Mouse (Mus musculus) limb, embryonic 15.5 days (tissue): ENCODE results near the gene Mfap4. TPM values are rescaled to one million over a fixed set of nuclear protein-coding genes. Genes with fewer than 3 reads are reported as not detected.

Experiments used
- ATAC-seq: fragments of 200-750 bp; cut with Nextera tagmentation; 2 replicates; pipeline ENCODE4 v1.8.0; 2017; ENCODE audit warnings: low read depth, moderate TSS enrichment; ENCODE audit not compliant: insufficient number of reproducible peaks, low FRiP score, low TSS enrichment
- H3K27ac ChIP-seq: fragments of 300-500 bp; sonication (generic); 2 replicates; pipeline ENCODE4 v1.5.1; 2015; ENCODE audit warnings: moderate library complexity, mild to moderate bottlenecking, inconsistent platforms
- H3K27me3 ChIP-seq: fragments of 300-500 bp; sonication (generic); 2 replicates; pipeline ENCODE4 v1.6.1; 2015; ENCODE audit warnings: inconsistent platforms
- H3K36me3 ChIP-seq: fragments of 300-500 bp; sonication (generic); 2 replicates; pipeline ENCODE4 v1.6.1; 2015; ENCODE audit warnings: inconsistent platforms
- H3K4me1 ChIP-seq: fragments of 300-500 bp; sonication (generic); 2 replicates; pipeline ENCODE4 v1.6.1; 2015; ENCODE audit warnings: inconsistent platforms
- H3K4me2 ChIP-seq: fragments of 300-500 bp; sonication (generic); 2 replicates; pipeline ENCODE4 v1.6.1; 2015; ENCODE audit warnings: mild to moderate bottlenecking, inconsistent platforms
- H3K4me3 ChIP-seq: fragments of 300-500 bp; sonication (generic); 2 replicates; pipeline ENCODE4 v1.5.1; 2015; ENCODE audit warnings: mild to moderate bottlenecking, inconsistent platforms
- H3K9ac ChIP-seq: fragments of 300-500 bp; sonication (generic); 2 replicates; pipeline ENCODE4 v1.6.1; 2015; ENCODE audit warnings: inconsistent platforms
- H3K9me3 ChIP-seq: fragments of 300-500 bp; sonication (generic); 2 replicates; pipeline ENCODE4 v1.6.1; 2016; ENCODE audit warnings: inconsistent platforms
- WGBS: fragments of 180-500 bp; shearing (Covaris S2); methylation state at CpG from one replicate; pipeline ENCODE4 v1.1.7; 2015; 5-methylcytosine and 5-hydroxymethylcytosine counted together
- polyA plus RNA-seq: library from polyadenylated mRNA; unstranded; fragments of >200 nt; fragmentation: Nextera tagmentation; extraction: Ambion mirVana; gene quantifications from 2 replicates; pipeline ENCODE4 v1.2.1, GENCODE M21; 2015

The Mfap4 gene
- polyA plus RNA-seq, 1 experiment from 2014 or later = 540 TPM

GRCm38 (mm10) chr11:61465422-61465821 lies 19.8 kb upstream of the Mfap4 start:
- peaks cover 7% of the 10 kb centered on the region for H3K4me1 ChIP-seq
- H3K27me3 ChIP-seq = no peaks in the 10 kb centered on the region
- no peak overlapping the region for H3K4me2 ChIP-seq
- no peak for ATAC-seq
- 60% methylated on average over 4 of the region's 4 CpGs for WGBS
- H3K27ac ChIP-seq = no peak overlapping the region
- no peaks in the 10 kb centered on the region for H3K9me3 ChIP-seq
- H3K36me3 ChIP-seq = no peaks in the 10 kb centered on the region
- no peak overlapping the region for H3K4me3 ChIP-seq
- no peak overlapping the region for H3K9ac ChIP-seq

- H3K9me3 ChIP-seq = no peaks in the 10 kb centered on the region
- no peak overlapping the region for H3K27ac ChIP-seq
- H3K4me3 ChIP-seq = no peak overlapping the region
- no peak overlapping the region for H3K9ac ChIP-seq
- no peak for ATAC-seq
- WGBS = 85% methylated on average over 4 of the region's 4 CpGs
- H3K4me1 ChIP-seq = peaks cover 7% of the 10 kb centered on the region
- H3K36me3 ChIP-seq = no peaks in the 10 kb centered on the region
- H3K27me3 ChIP-seq = no peaks in the 10 kb centered on the region
- no peak overlapping the region for H3K4me2 ChIP-seq
These were observed 16.7 kb upstream of the Mfap4 start for GRCm38 (mm10) chr11:61468534-61468933.

GRCm38 (mm10) chr11:61469317-61469917 lies 15.8 kb upstream of the Mfap4 start:
- H3K36me3 ChIP-seq = no peaks in the 10 kb centered on the region
- no peak overlapping the region for H3K27ac ChIP-seq
- H3K9ac ChIP-seq = no peak overlapping the region
- H3K27me3 ChIP-seq = no peaks in the 10 kb centered on the region
- WGBS = 57% methylated on average over 7 of the region's 7 CpGs
- peaks cover 7% of the 10 kb centered on the region for H3K4me1 ChIP-seq
- no peak overlapping the region for H3K4me2 ChIP-seq
- H3K4me3 ChIP-seq = no peak overlapping the region
- ATAC-seq = no peak
- no peaks in the 10 kb centered on the region for H3K9me3 ChIP-seq

GRCm38 (mm10) chr11:61470880-61471279 lies 14.4 kb upstream of the Mfap4 start:
- Histone ChIP-seq H3K27ac (no peak overlapping the region), H3K4me2 (no peak overlapping the region), H3K4me1 (no peaks in the 10 kb centered on the region), H3K27me3 (no peaks in the 10 kb centered on the region), H3K9me3 (no peaks in the 10 kb centered on the region), H3K9ac (no peak overlapping the region), H3K4me3 (no peak overlapping the region), H3K36me3 (no peaks in the 10 kb centered on the region)
- ATAC-seq = no peak

GRCm38 (mm10) chr11:61473630-61474029 lies 11.6 kb upstream of the Mfap4 start:
- Histone ChIP-seq H3K4me1 (peaks cover 14% of the 10 kb centered on the region), H3K36me3 (no peaks in the 10 kb centered on the region), H3K4me3 (no peak overlapping the region), H3K9ac (no peak overlapping the region), H3K9me3 (no peaks in the 10 kb centered on the region), H3K27ac (no peak overlapping the region), H3K4me2 (no peak overlapping the region), H3K27me3 (no peaks in the 10 kb centered on the region)
- 65% methylated on average over 4 of the region's 4 CpGs for WGBS
- ATAC-seq = no peak

GRCm38 (mm10) chr11:61476786-61477382 lies 8.3 kb upstream of the Mfap4 start:
- Histone ChIP-seq H3K4me3 (peak overlapping the region; percentile 9), H3K9me3 (no peaks in the 10 kb centered on the region), H3K9ac (no peak overlapping the region), H3K4me1 (peaks cover 21% of the 10 kb centered on the region), H3K27me3 (no peaks in the 10 kb centered on the region), H3K4me2 (peak overlapping the region; percentile 22; the same call in 1 of the 2 replicates), H3K27ac (0 out of 2 replicates have a peak overlapping the region, but pooled peaks have one; percentile 69), H3K36me3 (no peaks in the 10 kb centered on the region)
- WGBS = 33% methylated on average over 12 of the region's 12 CpGs
- no peak for ATAC-seq

GRCm38 (mm10) chr11:61477566-61478508 lies 7.4 kb upstream of the Mfap4 start:
- ATAC-seq = no peak
- Histone ChIP-seq H3K9me3 (no peaks in the 10 kb centered on the region), H3K36me3 (no peaks in the 10 kb centered on the region), H3K4me1 (peaks cover 23% of the 10 kb centered on the region), H3K9ac (no peak overlapping the region), H3K4me3 (no peak overlapping the region), H3K27me3 (no peaks in the 10 kb centered on the region), H3K27ac (no peak overlapping the region), H3K4me2 (peak overlapping the region; percentile 22; the same call in 1 of the 2 replicates)
- WGBS = 65% methylated on average over 17 of the region's 17 CpGs

- Histone ChIP-seq H3K27me3 (no peaks in the 10 kb centered on the region), H3K9ac (no peak overlapping the region), H3K36me3 (no peaks in the 10 kb centered on the region), H3K27ac (no peak overlapping the region), H3K4me1 (peaks cover 32% of the 10 kb centered on the region), H3K4me2 (no peak overlapping the region), H3K9me3 (no peaks in the 10 kb centered on the region), H3K4me3 (no peak overlapping the region)
- 83% methylated on average over 4 of the region's 4 CpGs for WGBS
- no peak for ATAC-seq
These were observed 6.4 kb upstream of the Mfap4 start for GRCm38 (mm10) chr11:61478788-61479187.

- no peak overlapping the region for H3K9ac ChIP-seq
- WGBS = 57% methylated on average over 9 of the region's 9 CpGs
- peaks cover 58% of the 10 kb centered on the region for H3K4me1 ChIP-seq
These were observed 3.8 kb upstream of the Mfap4 start for GRCm38 (mm10) chr11:61481239-61482090.

GRCm38 (mm10) chr11:61483226-61483845 lies 1.9 kb upstream of the Mfap4 start:
- Histone ChIP-seq H3K9me3 (no peaks in the 10 kb centered on the region), H3K4me1 (peaks cover 62% of the 10 kb centered on the region), H3K4me3 (no peak overlapping the region), H3K27me3 (no peaks in the 10 kb centered on the region), H3K9ac (no peak overlapping the region), H3K36me3 (peaks cover 11% of the 10 kb centered on the region), H3K4me2 (no peak overlapping the region), H3K27ac (peak overlapping the region; percentile 97)
- ATAC-seq = no peak
- WGBS = 37% methylated on average over 13 of the region's 13 CpGs

More at GRCm38 (mm10) chr11:61481239-61482090, 3.8 kb upstream of the Mfap4 start:
- H3K4me3 ChIP-seq = no peak overlapping the region
- H3K36me3 ChIP-seq = no peaks in the 10 kb centered on the region
- no peaks in the 10 kb centered on the region for H3K9me3 ChIP-seq
- H3K27me3 ChIP-seq = no peaks in the 10 kb centered on the region
- no peak for ATAC-seq
- H3K27ac ChIP-seq = peak overlapping the region; percentile 35
- no peak overlapping the region for H3K4me2 ChIP-seq

GRCm38 (mm10) chr11:61484256-61484612 lies 997 bp upstream of the Mfap4 start:
- Histone ChIP-seq H3K27ac (peak overlapping the region; percentile 97), H3K9me3 (no peaks in the 10 kb centered on the region), H3K4me2 (peak overlapping the region; percentile 62), H3K36me3 (peaks cover 20% of the 10 kb centered on the region), H3K4me1 (peaks cover 68% of the 10 kb centered on the region), H3K4me3 (peak overlapping the region; percentile 48), H3K27me3 (no peaks in the 10 kb centered on the region), H3K9ac (no peak overlapping the region)
- no peak for ATAC-seq
- 16% methylated on average over 10 of the region's 10 CpGs for WGBS
